Mouse (Mus musculus) forebrain, postnatal 0 days (tissue): ENCODE results near the gene Galnt12. TPM values are rescaled to one million over a fixed set of nuclear protein-coding genes. Genes with fewer than 3 reads are reported as not detected.

Experiments used
- ATAC-seq: fragments of 200-750 bp; cut with Nextera tagmentation; 2 replicates; pipeline ENCODE4 v1.8.0; 2017; ENCODE audit warnings: mild to moderate bottlenecking, moderate library complexity
- DNase-seq: peaks from one replicate; pipeline ENCODE4 v3.0.0-alpha.2; 2015
- H3K27ac ChIP-seq: fragments of 300-500 bp; sonication (generic); 2 replicates; pipeline ENCODE4 v1.5.1; 2014; ENCODE audit warnings: low read depth, mild to moderate bottlenecking, antibody characterized with exemption, low read length, moderate library complexity, mixed read lengths
- H3K27me3 ChIP-seq: fragments of 300-500 bp; sonication (generic); 2 replicates; pipeline ENCODE4 v1.6.1; 2014; ENCODE audit warnings: mild to moderate bottlenecking, low read length, mixed read lengths; ENCODE audit not compliant: insufficient read depth
- H3K36me3 ChIP-seq: fragments of 300-500 bp; sonication (generic); 2 replicates; pipeline ENCODE4 v1.6.1; 2014; ENCODE audit warnings: mild to moderate bottlenecking, moderate library complexity; ENCODE audit not compliant: insufficient read depth
- H3K4me1 ChIP-seq: fragments of 300-500 bp; sonication (generic); 2 replicates; pipeline ENCODE4 v1.6.1; 2014; ENCODE audit warnings: antibody characterized with exemption; ENCODE audit not compliant: insufficient read depth
- H3K4me2 ChIP-seq: fragments of 300-500 bp; sonication (generic); 2 replicates; pipeline ENCODE4 v1.6.1; 2014; ENCODE audit warnings: low read depth, mild to moderate bottlenecking, moderate library complexity
- H3K4me3 ChIP-seq: fragments of 300-500 bp; sonication (generic); 2 replicates; pipeline ENCODE4 v1.5.1; 2014; ENCODE audit warnings: low read depth, low read length, mixed read lengths
- H3K9ac ChIP-seq: fragments of 300-500 bp; sonication (generic); 2 replicates; pipeline ENCODE4 v1.6.1; 2014; ENCODE audit warnings: mild to moderate bottlenecking
- H3K9me3 ChIP-seq: fragments of 300-500 bp; sonication (generic); 2 replicates; pipeline ENCODE4 v1.6.1; 2016; ENCODE audit warnings: low read length
- CTCF ChIP-seq: sonication (generic); IDR thresholded peaks from 2 replicates; pipeline ENCODE4 v1.5.1; 2016; ENCODE audit warnings: antibody characterized with exemption, control low read depth, low read depth
- WGBS: fragments of 180-500 bp; shearing (Covaris S2); extraction: QIAGEN DNeasy Blood & Tissue Kit; methylation state at CpG from one replicate; pipeline ENCODE4 v1.1.7; 2014; 5-methylcytosine and 5-hydroxymethylcytosine counted together
- polyA plus RNA-seq: library from polyadenylated mRNA; unstranded; fragments of >200 nt; fragmentation: Nextera tagmentation; extraction: Ambion mirVana; gene quantifications from 2 replicates; pipeline ENCODE4 v1.2.1, GENCODE M21; 2015
- total RNA-seq: library from RNA; depleted of rRNA; stranded (reverse); fragments of >200 nt; gene quantifications from 2 replicates; pipeline ENCODE4 v1.2.3, GENCODE M21; 2014

The Galnt12 gene
- total and polyA plus RNA-seq, 2 experiments from 2014 or later = 1.2 to 1.4 TPM

DNA sequence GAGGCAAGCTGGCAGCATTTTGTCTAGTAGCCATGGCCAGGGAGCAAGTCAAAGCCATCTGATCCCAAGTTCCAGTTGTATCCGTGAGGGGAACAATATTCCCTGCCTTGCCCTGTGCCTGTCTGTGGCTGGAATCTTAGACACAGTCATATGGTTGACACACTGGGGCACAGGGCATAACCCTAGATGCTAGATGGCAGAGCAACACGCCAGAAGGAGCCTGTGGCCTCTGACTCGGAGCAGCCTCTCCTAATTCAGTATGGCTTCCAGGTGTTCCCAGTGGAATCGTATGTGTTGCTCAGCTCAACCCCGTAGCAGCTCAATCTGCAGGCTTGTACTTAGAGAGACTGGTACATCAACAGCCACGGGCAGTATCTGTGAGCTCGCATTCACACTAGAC, 46.7 kb downstream of the Galnt12 start:
- Histone ChIP-seq H3K9ac (no peak overlapping the region), H3K4me2 (no peak overlapping the region), H3K9me3 (no peaks in the 10 kb centered on the region), H3K4me3 (no peak overlapping the region), H3K27me3 (no peaks in the 10 kb centered on the region), H3K4me1 (no peaks in the 10 kb centered on the region), H3K27ac (no peak overlapping the region), H3K36me3 (no peaks in the 10 kb centered on the region)
- no peak for TF ChIP-seq CTCF
- DNase-seq (no peak), ATAC-seq (no peak)
- 84% methylated on average over 7 of the region's 7 CpGs for WGBS

DNA sequence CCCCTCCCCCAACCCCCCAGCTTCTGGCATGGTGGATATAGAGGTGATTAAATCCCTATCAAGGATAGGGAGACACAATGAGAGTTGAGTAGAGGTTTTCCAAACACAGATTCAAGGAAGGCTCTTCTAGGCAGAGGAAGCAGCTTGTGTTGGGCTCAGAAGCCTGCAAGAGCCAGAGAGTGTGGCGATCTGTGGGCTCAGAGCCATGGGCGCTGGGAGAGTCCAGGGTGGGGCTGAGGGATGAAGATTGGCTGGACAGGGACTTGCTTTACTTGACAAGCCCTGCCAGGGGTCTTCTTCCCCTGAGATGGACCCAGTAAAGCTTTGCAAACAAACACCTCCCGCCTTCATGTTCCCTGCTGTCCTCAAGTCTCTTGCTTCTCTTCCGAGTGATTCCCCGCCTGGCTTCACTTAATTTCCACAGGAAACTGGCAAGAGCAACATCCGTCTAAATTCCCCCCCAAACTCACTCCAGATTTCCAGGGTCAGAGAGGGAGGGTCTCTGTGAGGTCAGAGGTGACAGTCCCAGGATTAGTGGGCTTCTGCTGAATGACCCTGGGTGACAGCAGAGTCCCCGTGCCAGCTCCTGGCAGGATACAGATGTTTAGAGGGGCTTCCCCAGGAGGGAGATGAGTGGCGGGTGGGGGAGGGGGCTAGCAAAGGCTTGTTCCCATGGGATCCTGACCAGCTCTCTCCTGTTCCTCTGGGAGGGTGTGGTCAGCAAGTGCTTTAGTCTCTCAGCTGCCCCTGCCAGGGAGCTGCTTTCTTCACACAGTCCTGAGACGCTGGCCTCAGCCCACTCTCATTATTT, 47.5 kb downstream of the Galnt12 start:
- WGBS = 46% methylated on average over 9 of the region's 9 CpGs
- no peak overlapping the region for H3K27ac ChIP-seq
- no peaks in the 10 kb centered on the region for H3K36me3 ChIP-seq
- H3K4me2 ChIP-seq = no peak overlapping the region
- no peak for TF ChIP-seq CTCF
- no peak overlapping the region for H3K4me3 ChIP-seq
- H3K9ac ChIP-seq = no peak overlapping the region
- no peaks in the 10 kb centered on the region for H3K9me3 ChIP-seq
- no peaks in the 10 kb centered on the region for H3K4me1 ChIP-seq
- ATAC-seq (peak; percentile 32; the same call in 1 of the 2 replicates), DNase-seq (no peak)
- H3K27me3 ChIP-seq = no peaks in the 10 kb centered on the region

DNA sequence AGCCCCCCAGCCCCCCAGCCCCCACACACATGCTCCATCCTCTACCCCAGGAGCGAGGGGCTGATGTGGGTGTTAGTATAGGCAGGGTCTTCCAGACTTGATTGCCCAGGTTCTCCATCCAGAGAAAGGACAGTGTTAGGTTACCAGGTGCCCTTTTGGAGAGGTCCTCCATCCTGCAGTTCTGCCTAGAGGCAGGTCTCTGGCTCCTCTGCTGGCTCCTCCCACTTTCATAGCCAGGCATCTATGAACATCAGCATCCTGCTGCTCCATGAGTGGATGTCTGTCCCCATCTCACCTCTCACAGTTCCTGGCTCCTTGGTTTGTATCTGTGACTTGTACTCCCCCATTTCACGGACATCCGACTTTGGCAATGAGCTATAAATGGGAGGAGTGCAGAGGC, 48.6 kb downstream of the Galnt12 start:
- ATAC-seq = no peak
- TF ChIP-seq CTCF = no peak

DNA sequence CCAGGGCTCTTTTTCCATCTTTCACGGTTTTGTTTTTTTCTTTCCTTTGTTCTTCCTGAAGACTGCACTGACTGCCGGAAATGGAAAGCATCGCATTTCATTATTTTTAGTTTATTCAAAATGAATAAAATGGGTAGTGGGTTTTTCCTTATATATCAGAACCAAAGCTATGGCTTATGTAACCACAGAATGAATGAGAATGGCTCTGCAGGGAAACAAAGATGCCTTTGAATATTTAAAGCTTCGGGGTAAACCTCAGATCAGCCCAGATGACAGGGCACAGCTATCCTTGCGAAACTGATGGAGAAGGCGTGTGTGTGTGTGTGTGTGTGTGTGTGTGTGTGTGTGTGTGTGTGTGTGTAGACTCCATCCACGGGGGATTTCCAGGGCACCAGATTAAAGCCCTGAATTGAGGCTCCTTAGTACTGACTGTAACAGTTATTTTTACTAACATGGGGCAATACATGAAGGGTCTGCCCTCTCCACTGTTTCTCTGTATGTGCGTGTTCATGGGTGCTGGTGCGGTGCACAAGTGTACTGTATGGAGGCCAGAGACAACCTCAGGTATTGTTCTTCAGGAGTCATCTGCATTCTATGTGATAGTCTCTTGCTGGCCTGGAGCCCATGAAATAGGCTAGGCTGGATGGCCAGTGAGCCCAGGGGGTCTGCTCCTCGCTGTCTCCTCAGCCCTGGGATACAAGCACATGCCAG, 49.9 kb downstream of the Galnt12 start:
- 47% methylated on average over 10 of the region's 10 CpGs for WGBS
- no peak overlapping the region for H3K27ac ChIP-seq

More for the DNA sequence above, 48.6 kb downstream of the Galnt12 start:
- no peak for DNase-seq
- H3K9ac ChIP-seq = no peak overlapping the region
- no peak overlapping the region for H3K4me3 ChIP-seq
- no peak overlapping the region for H3K4me2 ChIP-seq
- no peaks in the 10 kb centered on the region for H3K27me3 ChIP-seq
- H3K27ac ChIP-seq = no peak overlapping the region
- 92% methylated on average over 3 of the region's 3 CpGs for WGBS
- H3K9me3 ChIP-seq = no peaks in the 10 kb centered on the region
- H3K36me3 ChIP-seq = no peaks in the 10 kb centered on the region
- H3K4me1 ChIP-seq = no peaks in the 10 kb centered on the region

DNA sequence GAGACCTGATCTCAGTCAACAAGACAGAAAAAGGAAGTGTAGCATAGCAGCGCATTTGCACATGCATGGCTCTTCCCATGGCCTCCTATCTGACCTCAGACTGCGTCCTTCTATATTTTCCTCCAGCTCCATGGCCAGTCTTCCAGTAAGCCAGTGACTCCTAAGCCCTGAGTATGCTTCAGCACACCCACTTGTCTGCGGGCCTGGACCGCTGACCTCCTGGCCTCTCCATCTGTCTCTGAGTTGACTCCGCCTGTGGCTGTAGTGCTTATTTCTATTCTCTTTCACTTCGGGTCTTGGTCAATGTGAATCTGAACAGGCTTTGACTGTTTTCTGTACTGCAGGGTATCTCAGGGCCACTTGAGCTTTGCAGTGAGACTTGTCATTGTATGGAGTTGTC, 52.1 kb downstream of the Galnt12 start:
- no peaks in the 10 kb centered on the region for H3K27me3 ChIP-seq
- no peak for ATAC-seq
- 89% methylated on average over 6 of the region's 6 CpGs for WGBS
- no peak overlapping the region for H3K4me3 ChIP-seq
- H3K4me1 ChIP-seq = no peaks in the 10 kb centered on the region
- no peak overlapping the region for H3K9ac ChIP-seq
- no peak overlapping the region for H3K27ac ChIP-seq
- no peak for DNase-seq
- no peaks in the 10 kb centered on the region for H3K36me3 ChIP-seq
- H3K9me3 ChIP-seq = no peaks in the 10 kb centered on the region
- no peak overlapping the region for H3K4me2 ChIP-seq
- no peak for TF ChIP-seq CTCF

More for the DNA sequence above, 49.9 kb downstream of the Galnt12 start:
- Histone ChIP-seq H3K9me3 (no peaks in the 10 kb centered on the region), H3K9ac (no peak overlapping the region), H3K27me3 (no peaks in the 10 kb centered on the region), H3K4me3 (no peak overlapping the region), H3K4me1 (no peaks in the 10 kb centered on the region), H3K4me2 (no peak overlapping the region), H3K36me3 (no peaks in the 10 kb centered on the region)
- no peak for ATAC-seq
- no peak for DNase-seq
- TF ChIP-seq CTCF = no peak

DNA sequence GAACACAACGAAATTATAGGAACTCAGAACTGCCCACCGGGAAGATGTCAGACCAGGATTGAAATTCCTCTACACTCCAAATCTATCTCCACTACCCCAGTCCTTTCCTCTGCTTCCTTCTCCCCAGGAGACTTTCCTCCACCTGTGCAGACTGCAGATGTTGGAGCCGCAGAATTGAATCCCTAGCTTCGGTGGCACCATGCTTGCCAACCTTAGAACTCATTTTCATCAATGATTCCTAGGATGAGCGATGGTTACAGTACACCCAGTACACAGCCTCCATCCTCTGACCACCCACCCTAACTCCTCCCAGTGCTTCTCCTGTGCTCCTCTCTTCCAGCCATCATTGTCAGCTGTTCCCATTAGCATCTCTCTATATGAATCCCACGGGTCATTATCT, 53.6 kb downstream of the Galnt12 start:
- no peak for TF ChIP-seq CTCF
- Histone ChIP-seq H3K4me1 (no peaks in the 10 kb centered on the region), H3K9me3 (no peaks in the 10 kb centered on the region), H3K36me3 (no peaks in the 10 kb centered on the region), H3K4me2 (no peak overlapping the region), H3K27me3 (no peaks in the 10 kb centered on the region), H3K4me3 (no peak overlapping the region), H3K27ac (no peak overlapping the region), H3K9ac (no peak overlapping the region)
- DNase-seq (no peak), ATAC-seq (no peak)
- 91% methylated on average over 6 of the region's 6 CpGs for WGBS

DNA sequence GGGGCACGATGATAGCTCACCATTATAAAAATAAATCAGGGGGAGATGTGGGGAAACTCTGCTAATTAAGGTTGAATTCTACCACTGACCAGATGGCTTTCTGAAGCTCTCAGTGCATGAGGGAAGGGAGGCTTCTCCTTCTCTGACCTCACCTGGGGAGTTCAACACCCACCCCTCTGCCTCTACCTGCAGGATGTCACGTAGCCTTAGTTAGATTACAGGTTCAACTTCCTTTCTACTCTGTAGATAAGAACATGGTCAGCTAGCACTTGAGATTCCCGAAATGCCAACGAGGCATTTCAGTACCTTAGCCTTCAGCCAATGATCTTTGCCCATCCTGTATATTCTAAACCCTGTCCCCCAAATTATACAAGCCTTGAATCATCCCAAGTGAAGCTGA, 54.9 kb downstream of the Galnt12 start:
- WGBS = 88% methylated on average over 4 of the region's 4 CpGs
- H3K4me3 ChIP-seq = no peak overlapping the region
- no peak for TF ChIP-seq CTCF
- no peak overlapping the region for H3K27ac ChIP-seq
- no peaks in the 10 kb centered on the region for H3K27me3 ChIP-seq
- no peak overlapping the region for H3K4me2 ChIP-seq
- no peaks in the 10 kb centered on the region for H3K4me1 ChIP-seq
- no peak overlapping the region for H3K9ac ChIP-seq
- H3K36me3 ChIP-seq = no peaks in the 10 kb centered on the region
- ATAC-seq (no peak), DNase-seq (no peak)
- H3K9me3 ChIP-seq = no peaks in the 10 kb centered on the region
